Mouse (Mus musculus) embryo, embryonic 11 days (tissue): ENCODE data around the gene Cyp2c37.
"Not testable (repeated sequence)": the region's sequence is repeated elsewhere in the genome, so short reads cannot be mapped to it uniquely, and the experiment has no call there.

Experiments
- DNase-seq: peaks from one replicate; pipeline ENCODE4 v3.0.0-alpha.2; 2015

Gene Cyp2c37

GRCm38 (mm10) chr19:39992140-39992539 lies at the start of gene Cyp2c37:
Gene Cyp2c37 (plus strand): TSS chr19:39992424.
- DNase-seq: not testable (repeated sequence)

- DNase-seq: not testable (repeated sequence)
These were observed 31.4 kb upstream of the Cyp2c37 start for GRCm38 (mm10) chr19:39960861-39961260.

GRCm38 (mm10) chr19:39971096-39971495 lies 21.1 kb upstream of the Cyp2c37 start:
- not testable (repeated sequence) for DNase-seq

- no peak for DNase-seq
These were observed 2.8 kb upstream of the Cyp2c37 start for GRCm38 (mm10) chr19:39989471-39989870.
